Mouse (Mus musculus): ENCODE measurements around the gene Rnf150.

Rnf150 gene

GRCm38 (mm10) chr8:82863041-82863744 is at the start of gene Rnf150:
Gene Rnf150, plus strand, starts transcription at chr8:82863356.
- DNase-seq (ENCODE audit: low spot score): peak; percentile 12

DNA sequence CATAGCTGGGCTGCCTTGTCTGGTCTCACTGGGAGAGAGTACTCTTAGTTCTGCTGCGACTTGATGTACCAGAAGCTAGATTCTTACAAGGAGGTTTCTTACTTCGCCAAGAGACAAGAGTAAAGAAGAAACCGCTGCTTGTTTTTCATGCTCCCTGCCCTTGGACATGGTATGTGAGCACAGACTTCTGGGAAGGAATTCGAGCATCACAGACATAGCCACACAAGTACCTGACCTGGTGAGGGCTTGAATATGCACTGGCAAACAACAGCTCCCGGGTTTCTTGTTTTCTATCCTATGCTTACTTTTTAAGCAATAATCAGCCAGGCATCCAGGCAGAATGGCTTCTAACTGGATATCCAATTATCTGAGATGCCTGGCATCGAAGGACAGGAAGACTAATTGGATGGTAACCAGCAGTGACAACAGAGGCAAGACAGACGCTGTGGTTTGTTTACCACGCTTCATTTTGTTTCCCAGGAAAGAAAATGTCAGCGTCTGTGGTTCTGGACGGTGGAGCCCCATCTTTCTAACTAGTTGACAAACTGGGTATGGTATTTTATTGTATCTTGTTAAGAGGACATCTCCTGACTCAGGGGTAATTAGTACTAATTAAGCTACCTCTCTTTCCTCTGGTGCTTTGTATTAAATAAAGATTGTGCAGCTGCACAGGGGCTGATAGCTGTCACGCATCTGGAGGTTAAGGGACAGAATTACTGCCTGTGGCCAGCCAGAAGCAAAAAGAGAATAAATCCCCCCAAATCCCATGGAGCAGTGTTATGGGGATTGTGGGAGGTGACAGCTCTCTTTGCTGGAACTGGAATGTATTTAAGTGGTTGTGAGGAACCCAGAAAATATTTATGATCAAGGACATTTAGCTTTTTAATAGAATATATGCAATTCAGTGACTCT is 36.8 kb upstream of the Rnf150 start:
- no peak for DNase-seq (ENCODE audit: low spot score)

DNA sequence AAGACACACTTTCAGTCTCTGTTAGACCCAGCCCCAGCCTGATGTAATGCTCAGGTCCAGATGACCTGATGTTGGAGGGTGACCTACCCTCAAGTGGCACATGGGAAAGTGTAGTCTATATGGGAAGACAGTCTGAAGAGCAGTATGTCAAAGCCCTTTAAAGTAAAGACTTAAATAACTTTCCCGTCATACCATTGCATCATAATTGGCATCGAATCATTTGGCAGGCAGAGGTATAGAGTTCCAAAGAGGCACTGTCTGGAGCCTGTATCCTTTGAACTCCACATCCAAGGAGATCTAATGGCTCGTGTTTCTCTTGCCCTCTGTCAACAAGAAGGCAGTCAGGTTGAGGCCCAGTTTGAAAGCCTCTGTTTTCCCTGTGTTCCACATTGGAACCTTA is 22.7 kb upstream of the Rnf150 start:
- DNase-seq (ENCODE audit: low spot score): no peak

DNA sequence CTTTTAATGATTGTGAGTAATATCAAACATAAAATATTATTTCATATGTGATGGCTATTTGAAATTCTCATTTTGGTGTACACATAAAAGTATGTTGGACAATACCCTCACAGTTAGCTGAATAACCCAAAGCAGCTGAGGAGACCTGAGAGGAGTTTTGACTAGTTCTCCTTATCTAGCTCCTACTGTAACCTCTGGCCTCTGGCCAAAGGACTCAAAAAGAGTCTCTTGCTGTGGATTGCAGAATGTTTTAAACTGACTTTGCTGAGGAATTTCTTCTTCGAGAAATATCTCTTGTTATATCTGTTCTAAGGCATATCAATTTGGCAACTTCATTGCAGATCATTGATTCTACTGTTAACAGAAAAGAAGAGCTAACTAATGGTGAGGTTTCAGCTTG is 22.2 kb upstream of the Rnf150 start:
- DNase-seq (ENCODE audit: low spot score): no peak

DNA sequence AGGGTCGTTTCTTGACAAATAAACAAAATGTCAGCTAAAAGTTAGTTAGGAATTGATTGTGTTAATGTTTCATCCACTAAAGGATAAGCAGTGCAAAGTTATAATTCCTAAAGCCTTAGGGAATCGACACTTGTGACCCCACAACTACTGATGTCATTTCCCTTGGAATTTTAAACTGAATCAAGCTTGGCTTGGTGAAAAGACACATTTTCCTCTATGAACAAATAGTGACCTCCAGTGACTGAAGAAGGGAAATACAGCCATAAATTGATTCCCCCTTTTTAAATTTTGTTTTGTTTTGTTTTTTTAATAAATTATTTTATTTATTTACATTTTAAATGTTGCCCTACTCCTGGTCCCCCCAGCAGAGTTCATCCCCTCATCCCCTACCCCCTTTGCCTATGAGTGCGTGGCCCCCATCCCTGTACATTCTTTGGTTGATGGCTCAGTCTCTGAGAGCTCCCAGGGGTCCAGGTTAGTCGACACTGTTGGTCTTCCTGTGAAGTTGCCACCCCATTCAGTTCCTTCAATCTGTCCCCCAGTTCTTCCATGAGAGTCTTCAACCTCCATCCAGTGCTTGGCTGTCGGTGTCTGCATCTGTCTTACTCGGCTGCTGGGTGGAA is 21.5 kb upstream of the Rnf150 start:
- no peak for DNase-seq (ENCODE audit: low spot score)

GRCm38 (mm10) chr8:82843697-82844096 is 19.5 kb upstream of the Rnf150 start:
- DNase-seq (ENCODE audit: low spot score): no peak

DNA sequence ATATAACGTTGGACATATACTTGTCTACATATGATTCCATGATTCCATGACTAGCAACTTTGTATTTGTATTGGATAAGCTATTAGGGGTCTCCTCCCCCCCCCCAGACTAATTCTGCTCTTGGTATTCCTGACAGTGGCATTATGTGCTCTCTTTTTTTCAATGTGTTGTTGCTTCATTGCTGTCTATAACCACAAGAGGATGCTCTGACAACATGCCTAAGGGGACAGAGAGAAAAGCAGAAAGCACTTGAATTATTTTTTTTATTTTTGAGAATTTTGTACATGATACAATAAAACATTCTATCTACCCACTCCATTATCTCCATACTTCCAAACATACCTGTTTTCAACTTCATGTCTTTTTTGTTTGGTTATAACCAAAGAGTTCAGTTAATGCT is 18.7 kb upstream of the Rnf150 start:
- no peak for DNase-seq (ENCODE audit: low spot score)

DNA sequence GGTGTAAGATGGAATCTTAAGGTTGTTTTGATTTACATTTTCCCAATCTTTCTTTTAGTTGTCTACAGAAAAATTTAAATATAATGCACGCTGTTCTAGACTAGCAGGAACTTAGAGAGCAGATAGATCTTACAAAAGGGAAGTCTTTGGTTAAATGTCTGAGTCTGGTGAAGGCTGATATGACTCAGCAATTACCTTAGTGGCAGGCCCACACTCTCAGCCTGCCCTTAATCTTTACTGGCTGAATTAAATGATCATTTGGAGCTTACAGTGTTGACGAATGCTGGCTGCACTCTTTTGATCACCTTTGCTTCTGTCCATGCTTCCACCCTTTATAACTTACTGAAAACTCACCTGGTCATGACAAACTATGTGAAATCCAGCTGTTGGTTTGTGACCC is 17.1 kb upstream of the Rnf150 start:
- peak; percentile 49 for DNase-seq (ENCODE audit: low spot score)

- peak; percentile 24 for DNase-seq (ENCODE audit: low spot score)
These were observed 16.4 kb upstream of the Rnf150 start for GRCm38 (mm10) chr8:82846730-82847129.

DNA sequence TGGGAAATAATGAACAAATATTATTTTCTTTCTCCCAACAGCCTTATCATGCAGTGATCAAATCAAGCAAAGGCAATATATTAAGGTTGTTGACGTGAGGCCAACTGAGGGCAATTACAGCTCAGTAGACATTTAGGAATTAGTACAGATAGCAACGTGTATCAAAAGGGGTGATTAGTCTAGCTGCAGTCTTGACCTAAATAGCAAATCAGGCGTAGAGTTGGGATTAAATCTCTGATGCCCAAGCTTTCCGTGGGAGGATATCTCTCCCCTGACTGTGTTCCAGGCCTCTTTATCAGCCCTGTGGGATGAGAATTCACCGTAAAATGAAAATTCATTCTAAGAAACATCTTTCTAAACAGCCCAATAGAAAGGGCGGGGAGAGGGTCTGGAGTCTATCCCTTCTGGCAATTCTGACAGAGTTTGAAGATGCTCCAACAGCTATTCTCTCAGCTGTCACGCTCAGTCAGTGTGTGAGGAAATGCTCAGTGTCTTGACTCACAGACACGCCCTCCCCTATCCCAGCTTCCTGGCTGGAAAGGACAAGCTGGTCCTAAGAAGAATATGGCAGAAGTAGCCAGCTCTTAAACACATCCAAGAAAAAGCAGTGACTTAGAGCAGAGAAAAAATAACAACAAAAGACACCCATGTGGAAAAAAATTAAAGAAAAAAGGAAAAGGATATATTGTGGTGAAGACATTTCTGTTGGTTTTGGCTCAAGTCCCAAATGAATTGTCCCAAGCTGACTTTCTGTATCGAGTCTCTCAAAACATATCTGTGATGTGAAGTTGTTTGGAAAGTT is 4.4 kb upstream of the Rnf150 start:
- no peak for DNase-seq (ENCODE audit: low spot score)

DNA sequence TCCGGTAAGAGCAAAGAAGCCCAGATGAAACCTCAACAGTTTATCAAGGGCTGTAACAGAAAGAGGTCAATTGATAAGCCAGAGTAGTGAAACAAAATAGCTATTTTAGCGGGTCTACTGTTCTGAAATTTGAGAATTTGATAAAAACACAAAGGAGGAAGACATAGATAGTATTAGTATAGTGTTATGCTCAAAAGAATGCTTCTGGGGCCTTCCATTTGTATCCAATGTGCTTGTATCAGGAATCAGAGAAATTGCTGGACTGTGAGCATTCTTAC is 3.9 kb upstream of the Rnf150 start:
- DNase-seq (ENCODE audit: low spot score): no peak

GRCm38 (mm10) chr8:82863745-82864520 is 777 bp downstream of the Rnf150 start:
- no peak for DNase-seq (ENCODE audit: low spot score)

- DNase-seq (ENCODE audit: low spot score): no peak
These were observed 1.3 kb downstream of the Rnf150 start for GRCm38 (mm10) chr8:82864521-82864818.

DNA sequence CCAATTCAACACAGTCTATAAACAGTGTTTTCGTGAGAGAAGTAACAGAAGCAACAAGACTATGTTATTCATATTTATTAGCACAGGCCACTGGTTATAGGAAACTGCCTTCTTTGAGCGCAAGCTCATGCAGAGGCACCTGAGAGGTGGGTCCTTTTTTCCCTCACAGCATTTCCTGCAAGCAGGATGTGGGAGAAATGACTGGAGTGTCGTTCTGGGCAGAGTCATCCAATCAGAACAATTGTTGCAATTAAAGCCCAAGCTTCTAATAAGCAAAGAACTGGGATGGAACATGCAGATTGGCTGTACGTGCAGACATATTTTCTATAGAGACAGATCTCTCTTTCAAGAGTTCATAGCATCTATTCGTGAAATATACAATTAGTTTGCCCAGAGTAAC is 2.1 kb downstream of the Rnf150 start:
- no peak for DNase-seq (ENCODE audit: low spot score)

GRCm38 (mm10) chr8:82866251-82866650 is 3.1 kb downstream of the Rnf150 start:
- DNase-seq (ENCODE audit: low spot score): no peak

DNA sequence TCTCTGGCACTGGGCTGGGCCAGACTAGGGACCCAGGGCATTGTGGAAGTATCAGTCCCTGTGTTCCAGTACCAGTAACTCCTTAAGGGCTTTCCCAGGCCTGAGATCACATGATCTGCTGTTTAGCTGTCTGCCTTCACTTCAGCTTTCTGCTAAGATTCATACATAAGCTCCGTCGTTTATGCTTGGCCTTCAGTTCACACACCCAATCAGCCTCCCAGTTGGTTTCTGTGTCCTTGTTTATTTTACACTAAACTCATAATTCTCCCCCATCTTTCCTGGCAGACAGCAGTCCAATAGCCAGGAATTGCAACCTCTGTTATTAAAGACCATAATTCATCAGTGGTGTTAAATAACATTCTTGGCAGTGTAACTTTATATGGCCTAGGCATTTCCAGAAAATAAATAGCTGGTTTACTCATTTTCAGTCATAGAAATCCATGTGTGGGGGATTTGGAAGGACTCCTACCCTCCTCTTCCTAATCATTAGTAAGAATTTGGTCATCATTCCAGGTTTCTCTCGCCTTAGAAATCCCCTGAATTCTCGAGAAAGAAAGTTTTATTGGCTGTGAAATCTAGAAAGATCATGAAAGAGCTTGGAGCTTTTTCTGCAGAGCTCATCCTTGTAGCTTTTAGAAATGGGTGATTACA is 7.8 kb downstream of the Rnf150 start:
- DNase-seq (ENCODE audit: low spot score): no peak

GRCm38 (mm10) chr8:82871986-82872385 is 8.8 kb downstream of the Rnf150 start:
- DNase-seq (ENCODE audit: low spot score): no peak

- DNase-seq (ENCODE audit: low spot score): no peak
These were observed 10.9 kb downstream of the Rnf150 start for GRCm38 (mm10) chr8:82874102-82874501.

DNA sequence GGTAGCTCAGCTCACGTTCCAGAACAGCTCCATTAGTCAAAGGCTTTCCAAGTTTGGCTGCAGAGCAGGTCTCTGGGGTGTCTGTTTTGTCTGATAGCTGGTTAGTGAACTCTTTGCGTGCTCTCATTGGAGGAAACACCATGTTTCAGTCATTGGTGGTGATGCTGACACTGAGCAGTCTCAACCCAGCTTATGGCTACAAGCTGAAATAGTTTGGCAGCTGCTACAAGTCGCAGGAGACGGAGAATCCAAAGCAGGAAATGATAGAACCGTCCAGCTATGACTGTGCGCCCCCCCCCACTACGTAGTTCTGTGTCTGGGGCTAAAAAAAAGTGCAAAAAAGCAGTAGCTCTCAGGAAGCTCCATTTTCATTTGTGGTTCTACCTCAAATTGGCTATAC is 12.0 kb downstream of the Rnf150 start:
- no peak for DNase-seq (ENCODE audit: low spot score)

- DNase-seq (ENCODE audit: low spot score): no peak
These were observed 21.3 kb downstream of the Rnf150 start for GRCm38 (mm10) chr8:82884480-82884879.

- DNase-seq (ENCODE audit: low spot score): no peak
These were observed 24.1 kb downstream of the Rnf150 start for GRCm38 (mm10) chr8:82887234-82887633.

Data from c-Kit-positive CD71-positive TER-119-positive erythroid progenitor cells, embryonic 14.5 days (primary cell).